Mouse (Mus musculus): ENCODE measurements around the gene Mmp13. TPM values are rescaled to one million over a fixed set of nuclear protein-coding genes. Genes with fewer than 3 reads are reported as not detected.
"Not testable (repeated sequence)": the region's sequence is repeated elsewhere in the genome, so short reads cannot be mapped to it uniquely, and the experiment has no call there.

Mmp13 gene
- 0.26 TPM in 1 of 2 replicates, not detected in the other for polyA plus RNA-seq (2014; fragmentation: Nextera tagmentation; extraction: Ambion mirVana)

DNA sequence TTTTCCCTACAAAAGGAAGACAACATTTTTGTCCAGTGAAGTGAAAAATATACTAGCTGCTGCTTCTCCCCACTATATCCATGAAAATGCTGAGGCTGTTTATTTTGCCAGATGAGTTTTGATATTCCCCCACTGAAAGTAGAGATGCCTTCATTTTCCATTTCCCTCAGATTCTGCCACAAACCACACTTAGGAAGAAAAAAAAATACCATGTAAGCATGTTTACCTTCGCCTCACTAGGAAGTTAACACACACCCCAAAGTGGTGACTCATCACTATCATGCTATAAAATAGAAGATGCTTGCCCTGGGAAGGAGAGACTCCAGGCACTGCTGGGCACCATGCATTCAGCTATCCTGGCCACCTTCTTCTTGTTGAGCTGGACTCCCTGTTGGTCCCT lies at the start of gene Mmp13:
Gene Mmp13, plus strand, starts transcription at position 301 of the 400 bp plus-strand sequence.
- Histone ChIP-seq H3K4me3 (ENCODE audit: low read length) (no peak within 1 kb of the TSS), H3K4me2 (replicated peaks; ENCODE audit: low read depth, low read length) (no peak within 1 kb of the TSS), H3K36me3 (ENCODE audit: control insufficient read depth, insufficient read depth, low read length) (no peaks in the 10 kb centered on the region), H3K27ac (ENCODE audit: low read depth, low read length) (no peak within 1 kb of the TSS), H3K9ac (ENCODE audit: low read depth, low read length) (no peak within 1 kb of the TSS), H3K4me1 (ENCODE audit: control insufficient read depth, insufficient read depth, low read length) (no peaks in the 10 kb centered on the region), H3K9me3 (ENCODE audit: control insufficient read depth, low read length) (no peaks in the 10 kb centered on the region), H3K27me3 (ENCODE audit: control insufficient read depth, insufficient read depth, low read length) (no peaks in the 10 kb centered on the region)
- WGBS = 87% methylated on average over 1 of the region's 1 CpGs
- no peak for ATAC-seq (ENCODE audit: low FRiP score, low TSS enrichment)

DNA sequence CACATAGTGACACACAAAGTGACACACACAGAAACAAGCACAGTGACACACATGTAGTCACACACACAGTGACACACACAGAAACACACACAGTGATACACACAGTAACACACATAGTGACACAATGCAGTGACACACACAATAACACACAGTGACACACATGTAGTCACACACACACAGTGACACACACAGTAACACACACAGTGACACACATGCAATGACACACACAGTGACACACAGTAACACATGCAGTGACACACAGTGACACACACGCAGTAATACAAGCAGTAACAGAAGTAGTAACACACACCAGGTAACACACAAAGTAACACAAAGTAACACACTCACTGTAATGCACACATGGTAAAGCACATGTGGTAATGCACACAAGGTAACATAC lies 33.7 kb upstream of the Mmp13 start:
- no peak overlapping the region for H3K27ac ChIP-seq (ENCODE audit: low read depth, low read length)
- no peaks in the 10 kb centered on the region for H3K4me1 ChIP-seq (ENCODE audit: control insufficient read depth, insufficient read depth, low read length)
- ATAC-seq (ENCODE audit: low FRiP score, low TSS enrichment) = no peak
- no peaks in the 10 kb centered on the region for H3K9me3 ChIP-seq (ENCODE audit: control insufficient read depth, low read length)
- no peaks in the 10 kb centered on the region for H3K27me3 ChIP-seq (ENCODE audit: control insufficient read depth, insufficient read depth, low read length)
- 93% methylated on average over 1 of the region's 1 CpGs for WGBS
- no peaks in the 10 kb centered on the region for H3K36me3 ChIP-seq (ENCODE audit: control insufficient read depth, insufficient read depth, low read length)
- H3K9ac ChIP-seq (ENCODE audit: low read depth, low read length) = no peak overlapping the region
- no peak overlapping the region for H3K4me3 ChIP-seq (ENCODE audit: low read length)
- no peak overlapping the region for H3K4me2 ChIP-seq (replicated peaks; ENCODE audit: low read depth, low read length)

DNA sequence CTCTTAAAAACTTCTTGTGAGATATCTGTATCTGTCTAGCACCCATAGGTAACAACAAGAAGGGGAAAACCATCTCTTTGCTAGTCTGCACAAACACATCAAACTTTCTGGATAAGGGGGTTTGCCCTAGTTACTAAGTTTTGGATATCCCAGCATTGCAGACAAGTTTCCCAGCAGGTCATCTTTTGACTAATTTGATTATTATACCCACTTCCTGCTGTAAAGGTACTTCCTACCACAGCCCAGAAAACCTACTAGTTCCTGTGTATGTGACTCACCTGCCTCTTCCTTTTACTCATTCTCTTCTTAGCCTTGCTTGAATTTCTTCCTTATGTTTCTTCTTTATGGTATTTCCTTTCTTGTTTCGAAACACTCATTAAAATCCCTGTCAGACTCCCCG lies 32.3 kb upstream of the Mmp13 start:
- H3K9ac ChIP-seq (ENCODE audit: low read depth, low read length) = no peak overlapping the region
- no peaks in the 10 kb centered on the region for H3K36me3 ChIP-seq (ENCODE audit: control insufficient read depth, insufficient read depth, low read length)
- H3K27ac ChIP-seq (ENCODE audit: low read depth, low read length) = no peak overlapping the region
- H3K4me1 ChIP-seq (ENCODE audit: control insufficient read depth, insufficient read depth, low read length) = no peaks in the 10 kb centered on the region
- no peak overlapping the region for H3K4me2 ChIP-seq (replicated peaks; ENCODE audit: low read depth, low read length)
- no peaks in the 10 kb centered on the region for H3K9me3 ChIP-seq (ENCODE audit: control insufficient read depth, low read length)
- no peak for ATAC-seq (ENCODE audit: low FRiP score, low TSS enrichment)
- H3K4me3 ChIP-seq (ENCODE audit: low read length) = no peak overlapping the region
- 77% methylated on average over 2 of the region's 2 CpGs for WGBS
- H3K27me3 ChIP-seq (ENCODE audit: control insufficient read depth, insufficient read depth, low read length) = no peaks in the 10 kb centered on the region

DNA sequence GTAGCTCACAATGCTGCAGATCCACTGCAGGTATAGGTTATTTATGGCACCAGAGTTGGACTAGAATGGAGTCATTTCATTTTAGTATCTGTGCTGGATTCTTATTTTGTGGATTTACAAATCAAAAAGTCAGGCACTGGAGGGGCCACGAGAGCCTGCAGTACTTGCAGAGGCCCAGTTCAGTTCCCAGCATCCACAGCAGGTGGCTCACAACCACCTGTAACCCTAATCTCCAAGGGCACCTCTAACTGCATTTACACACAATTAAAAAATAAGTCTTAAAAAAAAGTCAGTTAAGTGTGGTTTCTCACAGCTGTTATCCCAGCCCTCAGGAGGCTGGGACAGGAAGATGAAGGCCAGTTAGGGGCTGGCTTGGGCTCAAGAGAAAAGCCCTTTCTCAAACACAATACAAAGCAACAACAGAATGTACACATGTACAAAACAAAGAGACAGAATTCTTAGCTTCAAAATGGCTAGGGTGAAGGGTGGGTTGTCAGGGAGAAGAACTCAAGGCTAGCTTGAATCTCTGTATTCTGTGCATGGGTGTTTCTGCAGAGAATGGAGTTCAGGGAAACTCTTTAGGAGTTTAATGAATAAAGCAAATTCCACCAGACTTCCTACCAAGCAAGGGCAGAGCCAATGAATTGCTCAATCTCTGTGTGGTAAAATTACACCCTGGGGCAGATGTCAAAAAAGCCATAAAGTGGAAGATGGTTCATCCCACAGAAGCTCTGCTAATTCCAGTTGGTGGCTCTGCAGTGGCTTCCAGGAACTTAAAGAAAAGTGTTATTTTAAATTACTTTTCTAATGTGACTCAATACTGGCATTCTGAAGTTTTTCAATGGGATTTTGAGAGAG lies 19.3 kb upstream of the Mmp13 start:
- 67% methylated on average over 1 of the region's 1 CpGs for WGBS

DNA sequence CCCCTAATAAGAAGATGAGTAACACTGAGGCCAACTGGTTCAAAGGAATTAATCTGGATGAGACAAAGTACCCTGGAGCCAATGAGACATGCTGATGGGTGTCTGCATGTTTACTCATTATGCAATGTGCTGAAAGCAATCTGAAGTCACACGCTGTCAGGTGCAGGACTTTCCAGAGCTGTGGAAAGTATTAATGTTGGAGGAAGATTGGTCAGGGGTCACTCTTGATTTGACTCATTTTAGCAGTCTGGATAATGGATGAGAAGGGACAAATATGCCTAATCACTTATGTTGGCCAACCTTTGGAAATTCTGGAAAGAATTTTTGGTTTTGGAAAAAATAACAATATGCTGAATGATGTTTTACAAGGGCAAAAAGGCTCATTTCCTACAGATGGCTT lies 10.6 kb upstream of the Mmp13 start:
- Histone ChIP-seq H3K27ac (ENCODE audit: low read depth, low read length) (no peak overlapping the region), H3K4me2 (replicated peaks; ENCODE audit: low read depth, low read length) (no peak overlapping the region), H3K9me3 (ENCODE audit: control insufficient read depth, low read length) (no peaks in the 10 kb centered on the region), H3K4me3 (ENCODE audit: low read length) (no peak overlapping the region), H3K27me3 (ENCODE audit: control insufficient read depth, insufficient read depth, low read length) (no peaks in the 10 kb centered on the region), H3K9ac (ENCODE audit: low read depth, low read length) (no peak overlapping the region), H3K4me1 (ENCODE audit: control insufficient read depth, insufficient read depth, low read length) (no peaks in the 10 kb centered on the region), H3K36me3 (ENCODE audit: control insufficient read depth, insufficient read depth, low read length) (no peaks in the 10 kb centered on the region)
- WGBS = 83% methylated on average over 1 of the region's 1 CpGs
- ATAC-seq (ENCODE audit: low FRiP score, low TSS enrichment) = no peak

More for the DNA sequence above, 19.3 kb upstream of the Mmp13 start:
- no peak for ATAC-seq (ENCODE audit: low FRiP score, low TSS enrichment)
- Histone ChIP-seq H3K27me3 (ENCODE audit: control insufficient read depth, insufficient read depth, low read length) (no peaks in the 10 kb centered on the region), H3K4me2 (replicated peaks; ENCODE audit: low read depth, low read length) (no peak overlapping the region), H3K36me3 (ENCODE audit: control insufficient read depth, insufficient read depth, low read length) (no peaks in the 10 kb centered on the region), H3K4me3 (ENCODE audit: low read length) (no peak overlapping the region), H3K9me3 (ENCODE audit: control insufficient read depth, low read length) (no peaks in the 10 kb centered on the region), H3K4me1 (ENCODE audit: control insufficient read depth, insufficient read depth, low read length) (no peaks in the 10 kb centered on the region), H3K27ac (ENCODE audit: low read depth, low read length) (no peak overlapping the region), H3K9ac (ENCODE audit: low read depth, low read length) (no peak overlapping the region)

DNA sequence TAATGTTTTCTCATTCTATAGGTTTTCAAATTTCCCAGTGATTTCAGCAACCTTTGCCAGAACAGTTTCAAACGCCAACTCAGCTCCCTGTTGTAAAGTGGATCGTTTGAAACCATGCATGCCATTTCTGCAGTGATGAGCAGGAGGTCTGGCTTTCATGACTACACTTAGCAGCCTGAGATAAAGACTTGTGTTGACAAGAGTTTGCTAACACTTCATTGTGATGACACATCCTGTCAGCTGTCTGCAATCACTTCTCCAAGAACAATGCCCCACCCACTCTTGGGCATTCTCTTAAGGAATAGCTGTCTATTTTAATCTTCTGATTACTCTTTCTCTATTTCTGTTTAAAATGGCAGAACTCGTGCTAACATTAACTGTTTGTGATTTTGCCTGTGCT lies 2.2 kb upstream of the Mmp13 start:
- H3K36me3 ChIP-seq (ENCODE audit: control insufficient read depth, insufficient read depth, low read length) = no peaks in the 10 kb centered on the region
- no peak overlapping the region for H3K4me3 ChIP-seq (ENCODE audit: low read length)
- no peak overlapping the region for H3K9ac ChIP-seq (ENCODE audit: low read depth, low read length)
- H3K9me3 ChIP-seq (ENCODE audit: control insufficient read depth, low read length) = no peaks in the 10 kb centered on the region
- H3K4me2 ChIP-seq (replicated peaks; ENCODE audit: low read depth, low read length) = no peak overlapping the region
- H3K27me3 ChIP-seq (ENCODE audit: control insufficient read depth, insufficient read depth, low read length) = no peaks in the 10 kb centered on the region
- no peak for ATAC-seq (ENCODE audit: low FRiP score, low TSS enrichment)
- WGBS = 64% methylated on average over 3 of the region's 3 CpGs
- H3K4me1 ChIP-seq (ENCODE audit: control insufficient read depth, insufficient read depth, low read length) = no peaks in the 10 kb centered on the region
- no peak overlapping the region for H3K27ac ChIP-seq (ENCODE audit: low read depth, low read length)

DNA sequence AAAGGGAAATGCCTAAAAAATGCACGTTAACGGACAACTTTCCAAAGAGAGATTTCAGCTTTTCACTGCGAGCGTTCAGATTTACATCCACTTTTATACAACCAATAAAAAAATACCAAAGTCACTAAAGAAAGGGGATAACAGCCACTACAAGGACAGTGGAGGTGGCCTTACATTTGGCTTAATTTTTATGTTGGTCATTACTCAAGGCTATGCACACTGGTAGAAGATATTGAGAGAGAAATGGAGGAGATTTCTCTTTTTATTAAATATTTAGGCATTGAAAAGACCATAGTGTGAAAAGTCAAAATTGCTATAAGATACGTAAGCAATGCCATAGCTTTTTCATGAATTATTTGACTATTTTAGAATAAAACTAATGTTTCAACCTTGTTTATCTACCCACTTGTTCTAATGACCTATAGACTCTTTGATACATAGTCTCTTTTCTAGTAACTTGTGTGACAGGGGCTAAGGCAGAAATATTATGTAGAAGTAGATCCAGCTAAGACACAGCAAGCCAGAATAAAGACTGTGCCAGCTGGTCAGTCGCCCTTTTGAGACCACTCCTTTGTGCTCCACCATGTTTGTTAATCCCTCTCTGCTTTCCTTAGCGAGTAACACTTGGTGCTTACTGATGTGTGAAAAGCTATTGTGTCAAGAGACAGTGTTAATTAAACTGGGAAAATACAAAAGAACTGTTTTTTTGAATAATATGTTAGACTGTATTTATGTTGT lies 10.4 kb downstream of the Mmp13 start:
- WGBS = 85% methylated on average over 7 of the region's 7 CpGs
- no peaks in the 10 kb centered on the region for H3K27me3 ChIP-seq (ENCODE audit: control insufficient read depth, insufficient read depth, low read length)
- no peak for ATAC-seq (ENCODE audit: low FRiP score, low TSS enrichment)
- no peaks in the 10 kb centered on the region for H3K36me3 ChIP-seq (ENCODE audit: control insufficient read depth, insufficient read depth, low read length)
- no peak overlapping the region for H3K9ac ChIP-seq (ENCODE audit: low read depth, low read length)
- H3K27ac ChIP-seq (ENCODE audit: low read depth, low read length) = no peak overlapping the region
- no peaks in the 10 kb centered on the region for H3K4me1 ChIP-seq (ENCODE audit: control insufficient read depth, insufficient read depth, low read length)
- H3K9me3 ChIP-seq (ENCODE audit: control insufficient read depth, low read length) = no peaks in the 10 kb centered on the region
- no peak overlapping the region for H3K4me2 ChIP-seq (replicated peaks; ENCODE audit: low read depth, low read length)
- no peak overlapping the region for H3K4me3 ChIP-seq (ENCODE audit: low read length)

DNA sequence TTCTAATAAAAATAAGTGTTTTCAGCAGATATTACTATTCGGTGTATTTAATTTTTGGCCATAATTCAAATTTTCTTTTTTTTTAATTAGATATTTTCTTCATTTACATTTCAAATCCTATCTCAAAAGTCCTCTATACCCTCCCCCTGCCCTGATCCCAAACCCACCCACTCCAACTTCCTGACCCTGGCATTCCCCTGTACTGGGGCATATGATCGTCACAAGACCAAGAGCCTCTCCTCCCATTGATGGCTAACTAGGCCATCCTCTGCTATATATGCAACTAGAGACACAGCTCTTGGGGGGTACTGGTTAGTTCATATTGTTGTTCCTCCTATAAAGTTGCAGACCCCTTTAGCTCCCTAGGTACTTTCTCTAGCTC lies 11.0 kb downstream of the Mmp13 start:
- H3K4me3 ChIP-seq (ENCODE audit: low read length); H3K9ac ChIP-seq (ENCODE audit: low read depth, low read length); H3K27ac ChIP-seq (ENCODE audit: low read depth, low read length); H3K4me1 ChIP-seq (ENCODE audit: control insufficient read depth, insufficient read depth, low read length); H3K27me3 ChIP-seq (ENCODE audit: control insufficient read depth, insufficient read depth, low read length); H3K4me2 ChIP-seq (replicated peaks; ENCODE audit: low read depth, low read length); ATAC-seq (ENCODE audit: low FRiP score, low TSS enrichment); H3K9me3 ChIP-seq (ENCODE audit: control insufficient read depth, low read length); H3K36me3 ChIP-seq (ENCODE audit: control insufficient read depth, insufficient read depth, low read length): not testable (repeated sequence)
- 96% methylated on average over 2 of the region's 2 CpGs for WGBS

DNA sequence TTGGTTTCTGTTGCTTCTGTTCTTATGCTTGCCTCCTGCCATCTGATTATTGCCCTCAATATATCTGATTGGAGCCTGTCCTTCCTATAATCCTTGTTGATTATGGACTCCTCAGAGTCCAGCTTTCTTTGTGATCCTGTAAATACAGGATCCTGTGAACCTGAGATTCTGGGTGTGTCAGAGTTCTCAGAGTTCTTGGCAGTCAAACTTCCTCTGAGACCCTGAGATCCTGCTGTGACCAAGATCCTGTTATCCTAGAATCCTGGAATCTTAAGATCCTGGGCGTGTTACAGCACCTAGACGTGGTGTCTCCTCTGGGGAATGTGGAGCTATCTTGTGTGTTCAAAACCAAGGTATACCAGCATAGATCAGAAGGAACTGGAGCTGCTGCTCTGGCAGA lies 17.2 kb downstream of the Mmp13 start:
- no peak for ATAC-seq (ENCODE audit: low FRiP score, low TSS enrichment)
- 72% methylated on average over 2 of the region's 2 CpGs for WGBS
- no peaks in the 10 kb centered on the region for H3K36me3 ChIP-seq (ENCODE audit: control insufficient read depth, insufficient read depth, low read length)
- H3K9ac ChIP-seq (ENCODE audit: low read depth, low read length) = no peak overlapping the region
- H3K4me1 ChIP-seq (ENCODE audit: control insufficient read depth, insufficient read depth, low read length) = no peaks in the 10 kb centered on the region
- no peaks in the 10 kb centered on the region for H3K9me3 ChIP-seq (ENCODE audit: control insufficient read depth, low read length)
- H3K27me3 ChIP-seq (ENCODE audit: control insufficient read depth, insufficient read depth, low read length) = no peaks in the 10 kb centered on the region
- no peak overlapping the region for H3K4me2 ChIP-seq (replicated peaks; ENCODE audit: low read depth, low read length)
- H3K27ac ChIP-seq (ENCODE audit: low read depth, low read length) = no peak overlapping the region
- H3K4me3 ChIP-seq (ENCODE audit: low read length) = no peak overlapping the region
